Mouse (Mus musculus): Measurements from ENCODE around the gene Gm21541. TPM values are rescaled to one million over a fixed set of nuclear protein-coding genes. Genes with fewer than 3 reads are reported as not detected.
"Not testable (repeated sequence)": the region's sequence is repeated elsewhere in the genome, so short reads cannot be mapped to it uniquely, and the experiment has no call there.

Gm21541 gene
- not detected for total RNA-seq (2021)
- long read RNA-seq, experiment 1, partial matches to known transcripts: 1 of 3 reads
- long read RNA-seq, experiment 1, other reads (novel, unspliced or antisense): 0 of 3 reads
- long read RNA-seq, experiment 2: 0 reads

DNA sequence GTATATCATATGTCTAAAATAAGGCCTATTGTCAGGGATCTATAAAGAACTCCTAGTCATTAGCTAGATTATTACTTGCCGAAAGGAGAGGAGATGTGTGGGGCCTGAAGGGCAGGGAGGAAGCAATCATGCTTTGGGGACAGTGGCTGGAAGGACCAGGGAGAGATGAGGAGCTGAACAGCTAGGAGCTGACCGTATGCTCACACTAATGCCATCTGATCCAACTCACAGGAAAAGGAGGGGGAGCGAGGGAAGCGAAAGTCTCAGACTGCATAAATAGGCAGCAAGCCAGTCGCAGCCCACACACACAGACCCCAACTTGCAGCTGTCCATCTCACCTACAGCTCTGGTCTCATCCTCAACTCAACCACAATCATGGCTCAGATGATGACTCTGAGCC, at the start of gene Gm21541:
Gene Gm21541 (plus strand): TSS at position 301 of the 400 bp plus-strand sequence.
- not testable (repeated sequence) for DNase-seq (ENCODE audit: low spot score in 2 of 2)

DNA sequence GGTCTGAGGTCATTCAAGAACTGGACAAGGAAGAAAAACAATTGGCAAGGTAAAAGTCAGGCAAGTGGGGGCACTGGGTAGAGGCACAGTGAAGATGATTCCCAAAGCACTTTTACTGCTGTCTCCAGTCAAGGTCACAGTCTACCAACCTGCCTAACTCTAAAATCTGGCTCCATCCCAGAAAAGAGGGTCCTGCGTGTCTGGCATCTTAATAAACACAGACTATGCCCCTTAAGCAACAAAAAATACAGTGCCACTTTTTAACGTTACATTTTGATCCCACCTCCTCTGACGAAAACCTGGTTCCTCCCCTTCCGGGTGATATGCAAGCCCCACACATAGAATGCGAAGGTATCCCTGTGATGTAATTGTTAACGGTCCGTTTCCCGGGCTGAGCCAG, 37.9 kb downstream of the Gm21541 start, which contains the start of gene Gm20878:
Gene Gm20878 (plus strand): TSS at position 301 of the 400 bp plus-strand sequence.
- DNase-seq (ENCODE audit: low spot score in 2 of 2): not testable (repeated sequence)

Other genes with a start within 250 kb of the Gm21541 start
- gene Cntfr, start 206.5 kb upstream of the Gm21541 start, total RNA-seq (2021): 10 to 100 TPM; 46.1 to 52.3 TPM
- gene Il11ra1, start 203.6 kb upstream of the Gm21541 start, total RNA-seq (2021): 10 to 100 TPM; 87.9 to 89.4 TPM
- gene Rpp25l, start 190.1 kb upstream of the Gm21541 start, total RNA-seq (2021): 10 to 100 TPM; 38.2 to 41.5 TPM
- 100 to 1,000 TPM in 1 of 2 experiments, 10 to 100 TPM in 1; 90.7 to 103 TPM for gene Dctn3, start 180.4 kb upstream of the Gm21541 start, total RNA-seq (2021)
- gene Arid3c, start 172.5 kb upstream of the Gm21541 start, total RNA-seq (2021): not detected
- 10 to 100 TPM; 49.6 to 52.6 TPM for gene Galt, start 148.4 kb upstream of the Gm21541 start, total RNA-seq (2021)
- 10 to 100 TPM; 70.9 to 74.0 TPM for gene Sigmar1, start 147.5 kb upstream of the Gm21541 start, total RNA-seq (2021)
- 10 to 100 TPM; 36.2 to 40.5 TPM for gene Ccl27a, start 129.4 kb upstream of the Gm21541 start, total RNA-seq (2021)
- 1 to 10 TPM; 5.5 to 6.1 TPM for gene Gm20878, start 38.0 kb downstream of the Gm21541 start, total RNA-seq (2021)
- gene Fam205a4, start 62.4 kb downstream of the Gm21541 start, total RNA-seq (2021): under 1 TPM in 1 of 2 experiments, not detected in 1; 0.76 TPM
- under 1 TPM in 1 of 2 experiments, not detected in 1; 0.20 TPM for gene Gm21093, start 131.1 kb downstream of the Gm21541 start, total RNA-seq (2021)
- gene Gm3893, start 187.6 kb downstream of the Gm21541 start, total RNA-seq (2021): not detected
- 1 to 10 TPM; 6.4 to 8.1 TPM for gene Gm13304, start 211.2 kb downstream of the Gm21541 start, total RNA-seq (2021)
- gene Gm13306, start 249.8 kb downstream of the Gm21541 start, total RNA-seq (2021): 1 to 10 TPM; 3.3 to 5.1 TPM